7 mouse cellular contexts compared by ENCODE assay signal in the genomic region with DNA sequence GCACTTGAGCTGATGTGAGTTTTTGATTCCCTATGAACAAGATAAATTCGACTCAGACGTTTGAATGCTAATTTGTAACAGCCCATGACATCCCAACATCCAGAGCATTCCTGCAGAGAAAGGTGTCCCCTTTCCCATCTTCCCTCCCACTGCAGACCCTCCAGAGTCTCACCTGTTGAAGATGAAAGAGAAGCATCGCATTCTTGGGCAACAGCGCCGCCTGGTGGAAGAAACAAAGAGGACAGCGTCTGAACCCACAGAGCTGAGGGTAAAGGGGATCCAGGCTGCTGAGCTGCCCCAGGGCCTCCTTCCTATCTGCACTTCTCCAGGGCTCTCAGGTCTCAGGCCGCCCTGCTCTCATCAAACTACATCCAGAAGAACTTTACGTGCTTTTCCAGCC. TPM values are rescaled to one million over a fixed set of nuclear protein-coding genes. Genes with fewer than 3 reads are reported as not detected.
DNase-seq lines count a peak whose midpoint lies in the region; ATAC-seq lines count a peak whose summit lies in the region.
"Not testable (repeated sequence)": the region's sequence is repeated elsewhere in the genome, so short reads cannot be mapped to it uniquely, and the experiment has no call there.

No protein-coding gene starts in this region.

- H3K4me3 ChIP-seq in embryonic facial prominence, embryonic 12.5 days = peak overlapping the region; percentile 48
- not testable (repeated sequence) for H3K4me3 ChIP-seq in heart, embryonic 14.5 days (ENCODE audit: control insufficient read depth in 1 of 2, insufficient read depth in 1 of 2, low read depth in 1 of 2, low read length in 2 of 2); kidney, embryonic 14.5 days (ENCODE audit: low read length); liver, embryonic 11.5 days (ENCODE audit: low read depth, low read length)
- H3K4me3 ChIP-seq in midbrain, embryonic 15.5 days = peak overlapping the region; percentile 57

- not testable (repeated sequence) for H3K9me3 ChIP-seq in embryonic facial prominence, embryonic 12.5 days; heart, embryonic 14.5 days (ENCODE audit: control insufficient read depth, low read length); kidney, embryonic 14.5 days (ENCODE audit: control insufficient read depth, low read length); liver, embryonic 11.5 days (ENCODE audit: control insufficient read depth, low read length); midbrain, embryonic 15.5 days

- peak overlapping the region; percentile 53 for H3K4me2 ChIP-seq in embryonic facial prominence, embryonic 12.5 days (replicated peaks)
- H3K4me2 ChIP-seq in heart, embryonic 14.5 days (ENCODE audit: low read length) = peak overlapping the region; percentile 68
- peak overlapping the region; percentile 59 for H3K4me2 ChIP-seq in kidney, embryonic 14.5 days (replicated peaks; ENCODE audit: low read depth, low read length)
- H3K4me2 ChIP-seq in liver, embryonic 11.5 days = peak overlapping the region; percentile 74
- H3K4me2 ChIP-seq in midbrain, embryonic 15.5 days = peak overlapping the region; percentile 60

- 13% methylated on average over 8 of the region's 8 CpGs for WGBS in embryonic facial prominence, embryonic 12.5 days
- 9% methylated on average over 8 of the region's 8 CpGs for WGBS in heart, embryonic 14.5 days
- WGBS in kidney, embryonic 14.5 days = 15% methylated on average over 8 of the region's 8 CpGs
- 4% methylated on average over 8 of the region's 8 CpGs for WGBS in liver, embryonic 11.5 days
- 10% methylated on average over 8 of the region's 8 CpGs for WGBS in midbrain, embryonic 15.5 days

- not testable (repeated sequence) for H3K4me1 ChIP-seq in embryonic facial prominence, embryonic 12.5 days; kidney, embryonic 14.5 days (ENCODE audit: control insufficient read depth, insufficient read depth, low read length)
- peaks cover 11 to 12% of the 10 kb centered on the region in 2 experiments; a peak in 2 of 4 replicates for H3K4me1 ChIP-seq in heart, embryonic 14.5 days (ENCODE audit: control insufficient read depth in 2 of 2, insufficient read depth in 2 of 2, low read length in 2 of 2)
- peaks cover 21% of the 10 kb centered on the region for H3K4me1 ChIP-seq in liver, embryonic 11.5 days (replicated peaks; ENCODE audit: control insufficient read depth, insufficient read depth, low read length)
- H3K4me1 ChIP-seq in midbrain, embryonic 15.5 days = peaks cover 25% of the 10 kb centered on the region

- not testable (repeated sequence) for ATAC-seq in embryonic facial prominence, embryonic 12.5 days (ENCODE audit: insufficient number of reproducible peaks, insufficient read depth, low FRiP score, low TSS enrichment); heart, embryonic 14.5 days (ENCODE audit: insufficient number of reproducible peaks, insufficient read depth, low FRiP score, low read depth); kidney, embryonic 14.5 days (ENCODE audit: low FRiP score, low TSS enrichment); liver, embryonic 11.5 days (replicated peaks; ENCODE audit: low FRiP score); midbrain, embryonic 15.5 days (replicated peaks)

- H3K27ac ChIP-seq in embryonic facial prominence, embryonic 12.5 days; heart, embryonic 14.5 days (replicated peaks in 1 of 2; ENCODE audit: control insufficient read depth in 1 of 2, insufficient read depth in 1 of 2, low read depth in 2 of 2, low read length in 2 of 2); kidney, embryonic 14.5 days (ENCODE audit: low read depth, low read length); liver, embryonic 11.5 days (ENCODE audit: low read depth, low read length): not testable (repeated sequence)
- H3K27ac ChIP-seq in midbrain, embryonic 15.5 days = peak overlapping the region; percentile 91

- H3K9ac ChIP-seq in embryonic facial prominence, embryonic 12.5 days; heart, embryonic 14.5 days (ENCODE audit: low read length); kidney, embryonic 14.5 days (ENCODE audit: low read depth, low read length); liver, embryonic 11.5 days (ENCODE audit: low read depth, low read length): not testable (repeated sequence)
- 0 out of 2 replicates have a peak overlapping the region, but pooled peaks have one; percentile 14 for H3K9ac ChIP-seq in midbrain, embryonic 15.5 days

- peaks cover 35% of the 10 kb centered on the region for H3K27me3 ChIP-seq in embryonic facial prominence, embryonic 12.5 days
- peaks cover 32% of the 10 kb centered on the region for H3K27me3 ChIP-seq in heart, embryonic 14.5 days (ENCODE audit: control insufficient read depth, insufficient read depth, low read length)
- H3K27me3 ChIP-seq in kidney, embryonic 14.5 days (ENCODE audit: control insufficient read depth, insufficient read depth, low read length) = peaks cover 32% of the 10 kb centered on the region
- peaks cover 18% of the 10 kb centered on the region for H3K27me3 ChIP-seq in liver, embryonic 11.5 days (replicated peaks; ENCODE audit: control insufficient read depth, insufficient read depth, low read length)
- H3K27me3 ChIP-seq in midbrain, embryonic 15.5 days (replicated peaks) = peaks cover 33% of the 10 kb centered on the region

- H3K36me3 ChIP-seq in embryonic facial prominence, embryonic 12.5 days; heart, embryonic 14.5 days (ENCODE audit: control insufficient read depth, insufficient read depth, low read length); kidney, embryonic 14.5 days (ENCODE audit: control insufficient read depth, insufficient read depth, low read length); liver, embryonic 11.5 days (ENCODE audit: control insufficient read depth, insufficient read depth, low read length); midbrain, embryonic 15.5 days (replicated peaks): not testable (repeated sequence)

- peak; percentile 67 to 69 for DNase-seq in adrenal gland, postnatal 36 days
- DNase-seq in liver, embryonic 11.5 days (ENCODE audit: low spot score) = not testable (repeated sequence)
- peak; percentile 49 to 70 for DNase-seq in spleen, postnatal 14 days (ENCODE audit: low spot score in 2 of 2)

RNA-seq across cellular contexts. Expression of a gene that starts 18.0 kb away (rescaled TPM):
- 100 to 1,000 TPM; 459 to 574 TPM for total RNA-seq in adrenal gland, postnatal 36 days (2021)
- polyA plus RNA-seq in embryonic facial prominence, embryonic 12.5 days (2016; fragmentation: Nextera tagmentation; extraction: Ambion mirVana) = 7.2 and 8.0 TPM in 2 replicates
- 32.3 and 37.8 TPM in 2 replicates for polyA plus RNA-seq in heart, embryonic 14.5 days (2014; fragmentation: Nextera tagmentation; extraction: Ambion mirVana)
- 11.2 and 18.8 TPM in 2 replicates for polyA plus RNA-seq in kidney, embryonic 14.5 days (2014; fragmentation: Nextera tagmentation; extraction: Ambion mirVana)
- 82.7 and 84.9 TPM in 2 replicates for polyA plus RNA-seq in liver, embryonic 11.5 days (2014; fragmentation: Nextera tagmentation; extraction: Ambion mirVana)
- 19.0 and 20.1 TPM in 2 replicates for polyA plus RNA-seq in midbrain, embryonic 15.5 days (2015; fragmentation: Nextera tagmentation; extraction: Ambion mirVana)

RNA-seq across cellular contexts. Expression of a gene that starts 26.3 kb away (rescaled TPM):
- 100 to 1,000 TPM; 791 to 792 TPM for total RNA-seq in adrenal gland, postnatal 36 days (2021)
- 1,303 and 1,336 TPM in 2 replicates for polyA plus RNA-seq in embryonic facial prominence, embryonic 12.5 days (2016; fragmentation: Nextera tagmentation; extraction: Ambion mirVana)
- polyA plus RNA-seq in heart, embryonic 14.5 days (2014; fragmentation: Nextera tagmentation; extraction: Ambion mirVana) = 1,085 and 1,186 TPM in 2 replicates
- 2,014 and 2,736 TPM in 2 replicates for polyA plus RNA-seq in kidney, embryonic 14.5 days (2014; fragmentation: Nextera tagmentation; extraction: Ambion mirVana)
- polyA plus RNA-seq in liver, embryonic 11.5 days (2014; fragmentation: Nextera tagmentation; extraction: Ambion mirVana) = 2,164 and 2,343 TPM in 2 replicates
- 689 and 743 TPM in 2 replicates for polyA plus RNA-seq in midbrain, embryonic 15.5 days (2015; fragmentation: Nextera tagmentation; extraction: Ambion mirVana)

RNA-seq across cellular contexts. Expression of a gene that starts 26.5 kb away (rescaled TPM):
- 10 to 100 TPM; 53.4 to 59.9 TPM for total RNA-seq in adrenal gland, postnatal 36 days (2021)
- polyA plus RNA-seq in embryonic facial prominence, embryonic 12.5 days (2016; fragmentation: Nextera tagmentation; extraction: Ambion mirVana) = 55.2 and 55.9 TPM in 2 replicates
- 27.6 and 30.6 TPM in 2 replicates for polyA plus RNA-seq in heart, embryonic 14.5 days (2014; fragmentation: Nextera tagmentation; extraction: Ambion mirVana)
- 24.9 and 40.8 TPM in 2 replicates for polyA plus RNA-seq in kidney, embryonic 14.5 days (2014; fragmentation: Nextera tagmentation; extraction: Ambion mirVana)
- polyA plus RNA-seq in liver, embryonic 11.5 days (2014; fragmentation: Nextera tagmentation; extraction: Ambion mirVana) = 47.2 and 49.1 TPM in 2 replicates
- polyA plus RNA-seq in midbrain, embryonic 15.5 days (2015; fragmentation: Nextera tagmentation; extraction: Ambion mirVana) = 80.9 and 84.4 TPM in 2 replicates

RNA-seq across cellular contexts. Expression of a gene that starts 30.8 kb away (rescaled TPM):
- 1 to 10 TPM; 4.0 to 6.6 TPM for total RNA-seq in adrenal gland, postnatal 36 days (2021)
- 5.5 and 6.3 TPM in 2 replicates for polyA plus RNA-seq in embryonic facial prominence, embryonic 12.5 days (2016; fragmentation: Nextera tagmentation; extraction: Ambion mirVana)
- polyA plus RNA-seq in heart, embryonic 14.5 days (2014; fragmentation: Nextera tagmentation; extraction: Ambion mirVana) = 3.8 and 4.6 TPM in 2 replicates
- polyA plus RNA-seq in kidney, embryonic 14.5 days (2014; fragmentation: Nextera tagmentation; extraction: Ambion mirVana) = 2.8 and 3.3 TPM in 2 replicates
- 2.9 and 3.5 TPM in 2 replicates for polyA plus RNA-seq in liver, embryonic 11.5 days (2014; fragmentation: Nextera tagmentation; extraction: Ambion mirVana)
- 14.9 and 15.1 TPM in 2 replicates for polyA plus RNA-seq in midbrain, embryonic 15.5 days (2015; fragmentation: Nextera tagmentation; extraction: Ambion mirVana)

RNA-seq across cellular contexts. Expression of a gene that starts 41.7 kb away (rescaled TPM):
- 10 to 100 TPM; 34.4 to 34.9 TPM for total RNA-seq in adrenal gland, postnatal 36 days (2021)
- 44.9 and 49.6 TPM in 2 replicates for polyA plus RNA-seq in embryonic facial prominence, embryonic 12.5 days (2016; fragmentation: Nextera tagmentation; extraction: Ambion mirVana)
- polyA plus RNA-seq in heart, embryonic 14.5 days (2014; fragmentation: Nextera tagmentation; extraction: Ambion mirVana) = 14.7 and 15.5 TPM in 2 replicates
- polyA plus RNA-seq in kidney, embryonic 14.5 days (2014; fragmentation: Nextera tagmentation; extraction: Ambion mirVana) = 26.5 and 37.8 TPM in 2 replicates
- 62.6 and 67.0 TPM in 2 replicates for polyA plus RNA-seq in liver, embryonic 11.5 days (2014; fragmentation: Nextera tagmentation; extraction: Ambion mirVana)
- polyA plus RNA-seq in midbrain, embryonic 15.5 days (2015; fragmentation: Nextera tagmentation; extraction: Ambion mirVana) = 25.9 and 26.2 TPM in 2 replicates
